Mouse (Mus musculus) adrenal gland, postnatal 10 days (tissue): ENCODE results near the gene Mycbpap. TPM values are rescaled to one million over a fixed set of nuclear protein-coding genes. Genes with fewer than 3 reads are reported as not detected.

Source experiments
- DNase-seq: peaks from one replicate; pipeline ENCODE4 v3.0.0; 2021; ENCODE audit warnings: mixed read lengths
- total RNA-seq, 2 experiments: library from RNA; stranded (reverse); gene quantifications; 2 replicates each; pipeline ENCODE4 v1.2.3; 2021

Mycbpap gene
- total RNA-seq, 2 experiments from 2014 or later = 3.3 to 4.8 TPM

- DNase-seq = no peak
Observed at GRCm38 (mm10) chr11:94533171-94533570, 11.6 kb upstream of the Mycbpap start.

GRCm38 (mm10) chr11:94528879-94529278 lies 7.3 kb upstream of the Mycbpap start:
- DNase-seq = no peak

GRCm38 (mm10) chr11:94526171-94526879 lies 4.8 kb upstream of the Mycbpap start:
- no peak for DNase-seq

- DNase-seq = no peak
Observed at GRCm38 (mm10) chr11:94513452-94513851, 8.1 kb downstream of the Mycbpap start.

GRCm38 (mm10) chr11:94508976-94509375 lies 12.6 kb downstream of the Mycbpap start:
- DNase-seq = no peak

- DNase-seq = no peak
Observed at GRCm38 (mm10) chr11:94501482-94501881, 20.1 kb downstream of the Mycbpap start.

GRCm38 (mm10) chr11:94500362-94500761 lies 21.2 kb downstream of the Mycbpap start:
- no peak for DNase-seq

- peak; percentile 61 for DNase-seq
Observed at GRCm38 (mm10) chr11:94499661-94500152, 21.8 kb downstream of the Mycbpap start, which contains the start of gene Epn3. Gene Epn3 (minus strand): TSS chr11:94499974.

- DNase-seq = no peak
Observed at GRCm38 (mm10) chr11:94499035-94499434, 22.5 kb downstream of the Mycbpap start.

GRCm38 (mm10) chr11:94498093-94498996 lies 23.2 kb downstream of the Mycbpap start:
- DNase-seq = peak; percentile 75

GRCm38 (mm10) chr11:94495415-94495814 lies 26.1 kb downstream of the Mycbpap start:
- DNase-seq = no peak

GRCm38 (mm10) chr11:94491749-94492099 lies 29.8 kb downstream of the Mycbpap start:
- no peak for DNase-seq

GRCm38 (mm10) chr11:94491035-94491748 lies 30.4 kb downstream of the Mycbpap start:
- peak; percentile 67 for DNase-seq

GRCm38 (mm10) chr11:94489745-94490144 lies 31.8 kb downstream of the Mycbpap start:
- no peak for DNase-seq

- no peak for DNase-seq
Observed at GRCm38 (mm10) chr11:94488767-94489533, 32.6 kb downstream of the Mycbpap start.

- DNase-seq = peak; percentile 93
Observed at GRCm38 (mm10) chr11:94486001-94486400, 35.5 kb downstream of the Mycbpap start, which contains the start of gene Spata20. Gene Spata20 (minus strand): TSS chr11:94486179.

GRCm38 (mm10) chr11:94485223-94485622 lies 36.3 kb downstream of the Mycbpap start:
- no peak for DNase-seq

- DNase-seq = no peak
Observed at GRCm38 (mm10) chr11:94484636-94485035, 36.9 kb downstream of the Mycbpap start.

GRCm38 (mm10) chr11:94483921-94484320 lies 37.6 kb downstream of the Mycbpap start:
- no peak for DNase-seq

- no peak for DNase-seq
Observed at GRCm38 (mm10) chr11:94483436-94483835, 38.1 kb downstream of the Mycbpap start.

GRCm38 (mm10) chr11:94482738-94483137 lies 38.8 kb downstream of the Mycbpap start:
- no peak for DNase-seq

- DNase-seq = no peak
Observed at GRCm38 (mm10) chr11:94481963-94482362, 39.6 kb downstream of the Mycbpap start.
